Mouse (Mus musculus) megakaryocyte, embryonic 14.5 days (primary cell): ENCODE measurements around the gene Adrb1. TPM values are rescaled to one million over a fixed set of nuclear protein-coding genes. Genes with fewer than 3 reads are reported as not detected.
A peak's percentile ranks its signal among the peaks of the same experiment; 100 is the strongest.

Experiments
- H3K27me3 ChIP-seq: replicated peaks from 2 replicates; pipeline ENCODE3; 2012; ENCODE audit warnings: inconsistent platforms
- H3K36me3 ChIP-seq: replicated peaks from 2 replicates; pipeline ENCODE3; 2012; ENCODE audit warnings: low read length, inconsistent platforms, mixed read lengths
- H3K4me1 ChIP-seq: 2 replicates; pipeline ENCODE4 v1.6.1; 2012; ENCODE audit warnings: inconsistent platforms
- H3K4me3 ChIP-seq: replicated peaks from 2 replicates; pipeline ENCODE3; 2012; ENCODE audit warnings: moderate library complexity, mild to moderate bottlenecking, inconsistent platforms
- H3K9me3 ChIP-seq: 2 replicates; pipeline ENCODE4 v1.6.1; 2012; ENCODE audit warnings: inconsistent platforms
- FLI1 ChIP-seq: IDR thresholded peaks from 2 replicates; pipeline ENCODE4 v1.6.1; 2012; ENCODE audit warnings: low read length, inconsistent platforms, mixed read lengths
- GATA1 ChIP-seq: IDR thresholded peaks from 3 replicates; pipeline ENCODE4 v1.6.1; 2012; ENCODE audit warnings: mixed read lengths, low read length, inconsistent platforms, borderline replicate concordance
- polyA plus RNA-seq: library from polyadenylated mRNA; stranded (reverse); fragments of >175 nt; gene quantifications from 2 replicates; pipeline ENCODE4 v1.2.3, GENCODE M21; 2012; ENCODE audit warnings: low replicate concordance; ENCODE audit not compliant: insufficient read depth

The Adrb1 gene
- polyA plus RNA-seq, 1 experiment: not detected

GRCm38 (mm10) chr19:56720882-56721281 lies 1.1 kb upstream of the Adrb1 start:
- no peak for TF ChIP-seq GATA1
- no peak for TF ChIP-seq FLI1
- Histone ChIP-seq H3K36me3 (no peaks in the 10 kb centered on the region), H3K4me1 (peaks cover 42% of the 10 kb centered on the region), H3K27me3 (peaks cover 91% of the 10 kb centered on the region), H3K4me3 (no peak overlapping the region), H3K9me3 (no peaks in the 10 kb centered on the region)

- H3K4me3 ChIP-seq: peak overlapping the region; percentile 91
- H3K36me3 ChIP-seq: no peaks in the 10 kb centered on the region
- no peak for TF ChIP-seq FLI1
- no peak for TF ChIP-seq GATA1
- no peaks in the 10 kb centered on the region for H3K9me3 ChIP-seq
- peaks cover 93% of the 10 kb centered on the region for H3K27me3 ChIP-seq
- peaks cover 42% of the 10 kb centered on the region for H3K4me1 ChIP-seq
Measured at GRCm38 (mm10) chr19:56722291-56722707, 300 bp downstream of the Adrb1 start.

- peaks cover 94% of the 10 kb centered on the region for H3K27me3 ChIP-seq
- H3K4me3 ChIP-seq: peak overlapping the region; percentile 91
- no peaks in the 10 kb centered on the region for H3K9me3 ChIP-seq
Measured at GRCm38 (mm10) chr19:56722711-56723330, 822 bp downstream of the Adrb1 start.

GRCm38 (mm10) chr19:56723331-56724125 lies 1.5 kb downstream of the Adrb1 start:
- peak overlapping the region; percentile 91 for H3K4me3 ChIP-seq
- no peaks in the 10 kb centered on the region for H3K9me3 ChIP-seq
- TF ChIP-seq FLI1 (no peak), GATA1 (no peak)
- peaks cover 42% of the 10 kb centered on the region for H3K4me1 ChIP-seq
- peaks cover 94% of the 10 kb centered on the region for H3K27me3 ChIP-seq
- H3K36me3 ChIP-seq: no peaks in the 10 kb centered on the region

More at GRCm38 (mm10) chr19:56722711-56723330, 822 bp downstream of the Adrb1 start:
- Histone ChIP-seq H3K36me3 (no peaks in the 10 kb centered on the region), H3K4me1 (peaks cover 42% of the 10 kb centered on the region)
- TF ChIP-seq FLI1: no peak
- TF ChIP-seq GATA1: no peak

- no peaks in the 10 kb centered on the region for H3K36me3 ChIP-seq
- H3K4me1 ChIP-seq: peaks cover 42% of the 10 kb centered on the region
- H3K9me3 ChIP-seq: no peaks in the 10 kb centered on the region
- TF ChIP-seq FLI1 (no peak), GATA1 (no peak)
- H3K27me3 ChIP-seq: peaks cover 94% of the 10 kb centered on the region
- H3K4me3 ChIP-seq: peak overlapping the region; percentile 91
Measured at GRCm38 (mm10) chr19:56724126-56724597, 2.2 kb downstream of the Adrb1 start.

DNA sequence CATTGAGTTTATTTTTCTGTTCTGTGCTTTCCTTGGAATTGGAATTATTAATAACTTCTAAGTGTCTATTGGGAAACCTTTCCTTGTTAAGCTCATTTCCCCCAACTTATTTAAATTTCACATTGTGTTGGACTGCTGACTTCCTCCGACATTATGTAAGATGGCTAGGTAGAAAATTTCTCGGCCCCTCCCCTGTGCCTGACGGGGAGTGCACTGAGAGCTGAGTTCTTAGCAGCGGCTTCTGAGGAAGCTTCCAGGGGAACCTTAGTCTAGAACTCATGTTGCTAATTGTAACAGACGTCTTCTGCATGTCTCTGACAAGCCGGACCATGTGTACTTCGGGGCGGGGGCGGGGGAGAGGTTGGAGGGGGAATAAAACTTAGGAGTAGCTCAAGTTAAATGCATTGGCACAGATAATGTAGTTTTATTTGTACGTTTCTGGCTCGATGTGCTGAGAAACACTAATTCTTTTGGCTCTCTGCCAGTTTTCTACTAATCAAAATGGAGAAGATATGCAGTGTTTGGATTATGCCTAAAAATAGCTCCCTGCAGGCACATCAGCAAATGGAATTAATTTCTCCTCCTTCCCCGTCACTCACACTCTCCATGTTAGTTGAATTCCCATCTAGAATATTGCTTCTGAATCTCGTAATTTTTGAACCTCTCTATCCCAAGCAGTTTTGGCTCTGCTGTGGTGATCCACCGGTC lies 5.3 kb downstream of the Adrb1 start:
- no peaks in the 10 kb centered on the region for H3K9me3 ChIP-seq
- no peak overlapping the region for H3K4me3 ChIP-seq
- no peaks in the 10 kb centered on the region for H3K36me3 ChIP-seq
- H3K4me1 ChIP-seq: peaks cover 27% of the 10 kb centered on the region
- TF ChIP-seq GATA1 (no peak), FLI1 (no peak)
- H3K27me3 ChIP-seq: peaks cover 84% of the 10 kb centered on the region

DNA sequence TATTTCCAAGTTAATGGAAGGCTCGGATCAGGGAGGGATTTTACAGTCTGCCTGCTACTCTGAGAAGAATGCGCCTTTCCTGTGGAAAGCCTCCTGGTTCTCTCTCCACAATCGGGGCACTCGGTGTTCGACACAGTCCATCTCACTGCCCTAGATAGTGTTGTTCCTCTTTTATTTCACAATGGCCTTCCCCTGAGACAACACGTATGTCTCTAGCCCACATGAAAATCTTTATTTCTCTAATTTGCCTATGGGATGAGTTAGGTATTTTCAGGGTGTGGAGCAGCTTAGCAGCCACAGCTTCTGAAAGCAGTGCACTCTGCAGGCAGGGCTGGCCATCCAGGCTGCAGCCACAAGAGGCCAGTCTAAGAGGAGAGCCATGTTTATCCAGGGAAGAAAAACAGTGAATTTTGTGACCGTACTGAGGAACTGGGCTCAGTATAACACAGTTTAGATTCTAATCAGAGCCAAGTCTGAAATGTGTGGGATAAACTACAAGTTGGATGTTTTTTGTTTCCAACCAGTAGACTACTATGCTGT lies 12.1 kb downstream of the Adrb1 start:
- no peak overlapping the region for H3K4me3 ChIP-seq
- H3K9me3 ChIP-seq: no peaks in the 10 kb centered on the region
- no peaks in the 10 kb centered on the region for H3K36me3 ChIP-seq
- H3K4me1 ChIP-seq: peaks cover 3% of the 10 kb centered on the region
- TF ChIP-seq FLI1: no peak
- H3K27me3 ChIP-seq: peaks cover 47% of the 10 kb centered on the region

DNA sequence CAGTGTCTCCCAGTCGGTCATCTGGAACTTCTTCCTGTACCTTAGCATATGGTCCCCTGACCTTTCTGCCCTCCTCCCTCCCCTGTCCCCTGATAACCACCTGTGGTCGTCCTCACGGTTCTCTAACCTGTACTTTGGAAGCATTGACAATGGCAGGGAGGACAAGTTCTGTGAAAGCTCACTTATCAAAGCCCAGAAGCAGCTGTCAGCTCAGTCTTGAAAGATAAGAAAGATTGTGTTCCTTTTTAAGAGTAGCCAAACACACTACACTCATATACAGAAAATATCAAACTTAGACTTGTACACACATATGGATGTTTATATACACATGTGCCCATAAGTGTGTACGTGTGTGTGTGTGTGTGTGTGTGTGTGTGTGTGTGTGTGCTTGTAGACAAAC lies 13.7 kb downstream of the Adrb1 start:
- Histone ChIP-seq H3K36me3 (no peaks in the 10 kb centered on the region), H3K9me3 (no peaks in the 10 kb centered on the region), H3K4me1 (peaks cover 14% of the 10 kb centered on the region), H3K27me3 (peaks cover 45% of the 10 kb centered on the region), H3K4me3 (no peak overlapping the region)
- TF ChIP-seq GATA1: no peak
- no peak for TF ChIP-seq FLI1

- TF ChIP-seq FLI1 (no peak), GATA1 (no peak)
- H3K27me3 ChIP-seq: peaks cover 45% of the 10 kb centered on the region
- peaks cover 14% of the 10 kb centered on the region for H3K4me1 ChIP-seq
- H3K9me3 ChIP-seq: no peaks in the 10 kb centered on the region
- H3K4me3 ChIP-seq: no peak overlapping the region
- no peaks in the 10 kb centered on the region for H3K36me3 ChIP-seq
Measured at GRCm38 (mm10) chr19:56736287-56736686, 14.3 kb downstream of the Adrb1 start.
